Mouse (Mus musculus): Measurements from ENCODE around the gene Atp5g2.
"Not testable (repeated sequence)": the region's sequence is repeated elsewhere in the genome, so short reads cannot be mapped to it uniquely, and the experiment has no call there.

Atp5g2 gene

GRCm38 (mm10) chr15:102665494-102665893 lies 6.7 kb downstream of the Atp5g2 start:
- DNase-seq = peak; percentile 16 to 25

GRCm38 (mm10) chr15:102663825-102664224 lies 8.3 kb downstream of the Atp5g2 start:
- no peak for DNase-seq

GRCm38 (mm10) chr15:102662601-102663000 lies 9.6 kb downstream of the Atp5g2 start:
- DNase-seq = not testable (repeated sequence)

- no peak for DNase-seq
Observed at GRCm38 (mm10) chr15:102657926-102658381, 14.2 kb downstream of the Atp5g2 start.

- DNase-seq = no peak
Observed at GRCm38 (mm10) chr15:102656658-102657057, 15.5 kb downstream of the Atp5g2 start.

- DNase-seq = not testable (repeated sequence)
Observed at GRCm38 (mm10) chr15:102651928-102652660, 20.1 kb downstream of the Atp5g2 start.

- DNase-seq = no peak
Observed at GRCm38 (mm10) chr15:102651107-102651506, 21.0 kb downstream of the Atp5g2 start.

GRCm38 (mm10) chr15:102635817-102636216 lies 36.3 kb downstream of the Atp5g2 start:
- no peak for DNase-seq

GRCm38 (mm10) chr15:102634684-102635083 lies 37.5 kb downstream of the Atp5g2 start:
- DNase-seq = no peak

- peak; percentile 32 to 57 for DNase-seq
Observed at GRCm38 (mm10) chr15:102625687-102626055, 46.5 kb downstream of the Atp5g2 start.

- peak; percentile 99 for DNase-seq
Observed at GRCm38 (mm10) chr15:102624970-102625686, 47.0 kb downstream of the Atp5g2 start, which contains the start of the genes Gm28047 and Atf7. Gm28047 (minus strand) TSS chr15:102625067. Atf7 (minus strand) TSS chr15:102625464.

GRCm38 (mm10) chr15:102624291-102624969 lies 47.7 kb downstream of the Atp5g2 start:
- DNase-seq = peak in 1 of 2 experiments; percentile 3

GRCm38 (mm10) chr15:102623121-102623520 lies 49.0 kb downstream of the Atp5g2 start:
- DNase-seq = no peak

GRCm38 (mm10) chr15:102622536-102622935 lies 49.6 kb downstream of the Atp5g2 start:
- DNase-seq = no peak

- no peak for DNase-seq
Observed at GRCm38 (mm10) chr15:102620765-102621164, 51.4 kb downstream of the Atp5g2 start.

GRCm38 (mm10) chr15:102619486-102619885 lies 52.7 kb downstream of the Atp5g2 start:
- DNase-seq = no peak

- no peak for DNase-seq
Observed at GRCm38 (mm10) chr15:102617654-102618053, 54.5 kb downstream of the Atp5g2 start.

- DNase-seq = no peak
Observed at GRCm38 (mm10) chr15:102616174-102616573, 56.0 kb downstream of the Atp5g2 start.

- DNase-seq = no peak
Observed at GRCm38 (mm10) chr15:102614224-102614623, 57.9 kb downstream of the Atp5g2 start.

- no peak for DNase-seq
Observed at GRCm38 (mm10) chr15:102612966-102613365, 59.2 kb downstream of the Atp5g2 start.

Measured in thymus, adult 18-20 months (tissue).